Mouse (Mus musculus) midbrain, embryonic 15.5 days (tissue): ENCODE results near the gene Cd247. TPM values are rescaled to one million over a fixed set of nuclear protein-coding genes. Genes with fewer than 3 reads are reported as not detected.
A peak's percentile ranks its signal among the peaks of the same experiment; 100 is the strongest.

ENCODE experiments used
- ATAC-seq: fragments of 200-750 bp; cut with Nextera tagmentation; replicated peaks from 2 replicates; pipeline ENCODE4 v1.8.0; 2017; ENCODE audit warnings: moderate TSS enrichment
- H3K27ac ChIP-seq: fragments of 300-500 bp; sonication (generic); 2 replicates; pipeline ENCODE4 v1.5.1; 2015; ENCODE audit warnings: mild to moderate bottlenecking, inconsistent platforms
- H3K27me3 ChIP-seq: fragments of 300-500 bp; sonication (generic); replicated peaks from 2 replicates; pipeline ENCODE4 v1.6.1; 2015; ENCODE audit warnings: inconsistent platforms
- H3K36me3 ChIP-seq: fragments of 300-500 bp; sonication (generic); replicated peaks from 2 replicates; pipeline ENCODE4 v1.6.1; 2015; ENCODE audit warnings: inconsistent platforms
- H3K4me1 ChIP-seq: fragments of 300-500 bp; sonication (generic); 2 replicates; pipeline ENCODE4 v1.6.1; 2015; ENCODE audit warnings: inconsistent platforms
- H3K4me2 ChIP-seq: fragments of 300-500 bp; sonication (generic); 2 replicates; pipeline ENCODE4 v1.6.1; 2015; ENCODE audit warnings: inconsistent platforms, mild to moderate bottlenecking, moderate library complexity
- H3K4me3 ChIP-seq: fragments of 300-500 bp; sonication (generic); 2 replicates; pipeline ENCODE4 v1.5.1; 2015; ENCODE audit warnings: mild to moderate bottlenecking, inconsistent platforms
- H3K9ac ChIP-seq: fragments of 300-500 bp; sonication (generic); 2 replicates; pipeline ENCODE4 v1.6.1; 2015; ENCODE audit warnings: mild to moderate bottlenecking, inconsistent platforms
- H3K9me3 ChIP-seq: fragments of 300-500 bp; sonication (generic); 2 replicates; pipeline ENCODE4 v1.6.1; 2016; ENCODE audit warnings: inconsistent platforms
- WGBS: fragments of 180-500 bp; shearing (Covaris S2); methylation state at CpG from one replicate; pipeline ENCODE4 v1.1.7; 2015; ENCODE audit warnings: mixed read lengths; 5-methylcytosine and 5-hydroxymethylcytosine counted together
- polyA plus RNA-seq: library from polyadenylated mRNA; unstranded; fragments of >200 nt; fragmentation: Nextera tagmentation; extraction: Ambion mirVana; gene quantifications from 2 replicates; pipeline ENCODE4 v1.2.1, GENCODE M21; 2015

Gene Cd247
- polyA plus RNA-seq, 1 experiment from 2014 or later = 1.1 TPM

- H3K9ac ChIP-seq = no peak overlapping the region
- no peak for ATAC-seq
- H3K4me3 ChIP-seq = no peak overlapping the region
- peaks cover 12% of the 10 kb centered on the region for H3K27me3 ChIP-seq
- H3K4me1 ChIP-seq = peaks cover 19% of the 10 kb centered on the region
- no peak overlapping the region for H3K27ac ChIP-seq
- no peaks in the 10 kb centered on the region for H3K36me3 ChIP-seq
- H3K9me3 ChIP-seq = no peaks in the 10 kb centered on the region
- no peak overlapping the region for H3K4me2 ChIP-seq
- 72% methylated on average over 4 of the region's 4 CpGs for WGBS
These were observed 60.4 kb downstream of the Cd247 start for GRCm38 (mm10) chr1:165848881-165849280.

- Histone ChIP-seq H3K9ac (no peak overlapping the region), H3K27me3 (peaks cover 12% of the 10 kb centered on the region), H3K27ac (no peak overlapping the region), H3K4me2 (no peak overlapping the region), H3K4me3 (no peak overlapping the region), H3K4me1 (peaks cover 11% of the 10 kb centered on the region), H3K9me3 (no peaks in the 10 kb centered on the region), H3K36me3 (no peaks in the 10 kb centered on the region)
- 81% methylated on average over 17 of the region's 17 CpGs for WGBS
- no peak for ATAC-seq
These were observed 61.3 kb downstream of the Cd247 start for GRCm38 (mm10) chr1:165849458-165850445.

- Histone ChIP-seq H3K9ac (no peak overlapping the region), H3K27me3 (no peaks in the 10 kb centered on the region; the same call in 1 of the 2 replicates), H3K4me3 (no peak overlapping the region), H3K9me3 (no peaks in the 10 kb centered on the region), H3K4me2 (no peak overlapping the region), H3K4me1 (peaks cover 4% of the 10 kb centered on the region; the same call in 1 of the 2 replicates), H3K36me3 (no peaks in the 10 kb centered on the region), H3K27ac (no peak overlapping the region)
- WGBS = 56% methylated on average over 5 of the region's 5 CpGs
- ATAC-seq = no peak
These were observed 63.6 kb downstream of the Cd247 start for GRCm38 (mm10) chr1:165852131-165852530.

GRCm38 (mm10) chr1:165853131-165853721 is 64.7 kb downstream of the Cd247 start:
- no peak overlapping the region for H3K4me3 ChIP-seq
- H3K27ac ChIP-seq = no peak overlapping the region
- H3K9ac ChIP-seq = no peak overlapping the region
- ATAC-seq = no peak
- H3K36me3 ChIP-seq = no peaks in the 10 kb centered on the region
- no peaks in the 10 kb centered on the region; the same call in 1 of the 2 replicates for H3K27me3 ChIP-seq
- no peaks in the 10 kb centered on the region for H3K9me3 ChIP-seq
- H3K4me1 ChIP-seq = peaks cover 4% of the 10 kb centered on the region; the same call in 1 of the 2 replicates
- no peak overlapping the region for H3K4me2 ChIP-seq
- 45% methylated on average over 4 of the region's 4 CpGs for WGBS

- Histone ChIP-seq H3K4me2 (no peak overlapping the region), H3K9me3 (no peaks in the 10 kb centered on the region), H3K27me3 (no peaks in the 10 kb centered on the region; the same call in 1 of the 2 replicates), H3K27ac (no peak overlapping the region), H3K4me3 (no peak overlapping the region), H3K36me3 (no peaks in the 10 kb centered on the region), H3K9ac (no peak overlapping the region), H3K4me1 (peaks cover 4% of the 10 kb centered on the region; the same call in 1 of the 2 replicates)
- 60% methylated on average over 10 of the region's 10 CpGs for WGBS
- no peak; the same call in 1 of the 2 replicates for ATAC-seq
These were observed 65.4 kb downstream of the Cd247 start for GRCm38 (mm10) chr1:165853729-165854420.

- H3K9me3 ChIP-seq = no peaks in the 10 kb centered on the region
- no peak overlapping the region for H3K4me3 ChIP-seq
- H3K4me1 ChIP-seq = peaks cover 4% of the 10 kb centered on the region; the same call in 1 of the 2 replicates
- no peak overlapping the region for H3K9ac ChIP-seq
- no peak overlapping the region for H3K27ac ChIP-seq
- WGBS = 55% methylated on average over 9 of the region's 9 CpGs
- no peak for ATAC-seq
- H3K36me3 ChIP-seq = no peaks in the 10 kb centered on the region
- no peak overlapping the region for H3K4me2 ChIP-seq
- no peaks in the 10 kb centered on the region; the same call in 1 of the 2 replicates for H3K27me3 ChIP-seq
These were observed 67.5 kb downstream of the Cd247 start for GRCm38 (mm10) chr1:165855759-165856545.

- no peaks in the 10 kb centered on the region for H3K36me3 ChIP-seq
- WGBS = 93% methylated on average over 11 of the region's 11 CpGs
These were observed 68.8 kb downstream of the Cd247 start for GRCm38 (mm10) chr1:165857279-165857678.

GRCm38 (mm10) chr1:165858356-165858755 is 69.9 kb downstream of the Cd247 start:
- Histone ChIP-seq H3K27me3 (no peaks in the 10 kb centered on the region; the same call in 1 of the 2 replicates), H3K27ac (no peak overlapping the region), H3K4me3 (no peak overlapping the region), H3K36me3 (no peaks in the 10 kb centered on the region), H3K9me3 (no peaks in the 10 kb centered on the region), H3K4me2 (no peak overlapping the region), H3K4me1 (no peaks in the 10 kb centered on the region), H3K9ac (no peak overlapping the region)
- WGBS = 80% methylated on average over 5 of the region's 5 CpGs
- 0 out of 2 replicates have a peak, but pooled peaks have one; percentile 3 for ATAC-seq

More at GRCm38 (mm10) chr1:165857279-165857678, 68.8 kb downstream of the Cd247 start:
- Histone ChIP-seq H3K27ac (no peak overlapping the region), H3K4me2 (no peak overlapping the region), H3K4me1 (no peaks in the 10 kb centered on the region), H3K27me3 (no peaks in the 10 kb centered on the region; the same call in 1 of the 2 replicates), H3K9me3 (no peaks in the 10 kb centered on the region), H3K4me3 (no peak overlapping the region), H3K9ac (no peak overlapping the region)
- no peak for ATAC-seq

- ATAC-seq = no peak
- WGBS = 79% methylated on average over 9 of the region's 9 CpGs
- no peak overlapping the region for H3K9ac ChIP-seq
- H3K4me1 ChIP-seq = peaks cover 6% of the 10 kb centered on the region
- no peak overlapping the region for H3K27ac ChIP-seq
- H3K4me2 ChIP-seq = no peak overlapping the region
- no peaks in the 10 kb centered on the region for H3K36me3 ChIP-seq
- no peak overlapping the region for H3K4me3 ChIP-seq
- no peaks in the 10 kb centered on the region for H3K9me3 ChIP-seq
- H3K27me3 ChIP-seq = no peaks in the 10 kb centered on the region
These were observed 72.1 kb downstream of the Cd247 start for GRCm38 (mm10) chr1:165860373-165861234.

- peak; percentile 38; the same call in 1 of the 2 replicates for ATAC-seq
- no peak overlapping the region for H3K4me3 ChIP-seq
- no peak overlapping the region for H3K27ac ChIP-seq
- WGBS = 81% methylated on average over 3 of the region's 3 CpGs
- no peak overlapping the region for H3K9ac ChIP-seq
- H3K4me1 ChIP-seq = peaks cover 6% of the 10 kb centered on the region
- no peaks in the 10 kb centered on the region for H3K27me3 ChIP-seq
- H3K9me3 ChIP-seq = no peaks in the 10 kb centered on the region
- no peak overlapping the region for H3K4me2 ChIP-seq
- no peaks in the 10 kb centered on the region for H3K36me3 ChIP-seq
These were observed 72.7 kb downstream of the Cd247 start for GRCm38 (mm10) chr1:165861235-165861609.

GRCm38 (mm10) chr1:165862059-165862458 is 73.6 kb downstream of the Cd247 start:
- H3K36me3 ChIP-seq = no peaks in the 10 kb centered on the region
- no peaks in the 10 kb centered on the region for H3K27me3 ChIP-seq
- H3K4me2 ChIP-seq = no peak overlapping the region
- ATAC-seq = no peak
- H3K4me3 ChIP-seq = no peak overlapping the region
- no peak overlapping the region for H3K9ac ChIP-seq
- 53% methylated on average over 7 of the region's 7 CpGs for WGBS
- peaks cover 6% of the 10 kb centered on the region for H3K4me1 ChIP-seq
- no peak overlapping the region for H3K27ac ChIP-seq
- no peaks in the 10 kb centered on the region for H3K9me3 ChIP-seq
